Mouse (Mus musculus): Measurements from ENCODE around the gene Itch. TPM values are rescaled to one million over a fixed set of nuclear protein-coding genes. Genes with fewer than 3 reads are reported as not detected.

The Itch gene
- 112 TPM for polyA plus RNA-seq (2017; shearing (Covaris generic))

GRCm38 (mm10) chr2:155133011-155133976 lies at the start of gene Itch:
TSS of gene Itch (plus strand) at chr2:155133509.

GRCm38 (mm10) chr2:155236362-155236992 lies 103.2 kb downstream of the Itch start, which contains the start of gene Dynlrb1:
TSS of gene Dynlrb1 (plus strand) at chr2:155236533.

DNA sequence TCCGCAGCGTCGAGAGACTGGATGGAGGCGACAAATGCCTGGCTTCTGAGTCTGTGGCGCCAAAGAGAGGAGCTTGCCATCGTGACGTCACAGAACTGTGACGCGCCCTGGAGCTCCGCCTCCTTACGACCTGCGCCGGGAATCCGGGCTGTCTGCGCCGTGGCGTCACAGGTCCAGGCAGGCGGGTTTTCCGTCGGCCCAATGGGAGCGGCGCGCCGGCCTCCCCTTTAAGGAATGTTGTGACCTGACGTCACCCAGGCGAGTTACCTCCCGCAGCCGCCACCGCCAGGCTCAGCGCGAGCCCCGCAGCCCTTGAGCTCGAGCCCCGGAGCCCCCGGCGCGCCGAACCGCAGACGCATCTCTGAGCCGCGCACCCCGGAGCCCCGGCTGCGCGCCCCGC lies 142.9 kb downstream of the Itch start, which contains the start of gene Map1lc3a:
Gene Map1lc3a, plus strand, starts transcription at position 103 of the 400 bp plus-strand sequence.

Other genes starting within 250 kb of the Itch start
- gene Eif2s2, start 240.6 kb upstream of the Itch start, polyA plus RNA-seq (2017; shearing (Covaris generic)) = 56.9 TPM
- 0.09 TPM for gene Gm14226, start 115.2 kb upstream of the Itch start, polyA plus RNA-seq (2017; shearing (Covaris generic))
- gene Ahcy, start 59.0 kb upstream of the Itch start, polyA plus RNA-seq (2017; shearing (Covaris generic)) = 30.0 TPM
- 352 TPM for gene Dynlrb1, start 103.0 kb downstream of the Itch start, polyA plus RNA-seq (2017; shearing (Covaris generic))
- gene Map1lc3a, start 142.8 kb downstream of the Itch start, polyA plus RNA-seq (2017; shearing (Covaris generic)) = 1.7 TPM
- gene Pigu, start 223.9 kb downstream of the Itch start, polyA plus RNA-seq (2017; shearing (Covaris generic)) = 52.5 TPM
- gene Trp53inp2, start 247.6 kb downstream of the Itch start, polyA plus RNA-seq (2017; shearing (Covaris generic)) = 2.5 TPM